Mouse (Mus musculus): ENCODE measurements around the gene Cyp2j13. TPM values are rescaled to one million over a fixed set of nuclear protein-coding genes. Genes with fewer than 3 reads are reported as not detected.
"Not testable (repeated sequence)": the region's sequence is repeated elsewhere in the genome, so short reads cannot be mapped to it uniquely, and the experiment has no call there.

Cyp2j13 gene
- polyA plus RNA-seq (2015; fragmentation: Nextera tagmentation; extraction: Ambion mirVana): 0.04 and 0.15 TPM in 2 replicates

DNA sequence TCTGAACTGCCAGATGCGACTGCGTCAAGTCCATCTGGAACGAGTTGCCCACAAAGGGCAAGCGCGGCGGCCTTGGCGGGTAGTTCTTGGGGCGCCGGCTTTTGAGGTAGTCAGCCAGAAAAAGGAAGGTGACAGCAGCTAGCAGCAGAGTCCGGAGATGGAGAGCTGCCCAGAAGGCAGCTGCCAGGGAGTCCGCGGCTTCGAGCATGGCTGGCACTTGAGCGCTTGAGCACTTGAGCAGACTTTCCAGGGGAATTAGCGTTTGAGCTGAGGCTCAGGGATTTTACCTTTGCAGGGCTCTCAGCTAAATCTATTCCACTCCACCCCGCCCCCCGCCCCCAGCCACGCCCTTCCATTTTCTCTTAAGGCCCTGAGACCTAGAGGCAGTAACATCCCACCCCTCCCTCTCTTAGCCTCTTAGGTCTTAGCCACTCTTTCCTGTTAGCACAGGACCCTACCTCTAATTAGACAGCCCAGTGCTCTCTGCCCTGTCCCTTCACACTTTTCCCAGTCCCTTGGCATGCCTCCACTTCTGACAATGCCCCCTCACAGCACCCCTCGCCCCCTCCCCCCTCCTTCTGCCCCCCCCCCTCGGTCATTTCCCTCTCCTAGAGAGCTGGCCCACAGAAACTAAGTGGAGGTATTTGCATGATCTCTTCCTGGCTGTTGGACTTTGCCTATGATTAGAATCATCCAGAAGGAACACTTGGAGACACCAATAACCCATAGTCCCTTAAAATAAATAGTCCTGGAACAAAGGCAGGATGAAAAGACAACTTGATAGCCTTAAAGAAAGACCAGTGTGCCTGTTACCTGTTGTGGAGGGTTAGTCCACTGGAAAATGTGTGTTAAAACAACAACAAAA lies at the start of gene Cyp2j13:
Gene Cyp2j13, minus strand, starts transcription at position 286 of the 865 bp plus-strand sequence.
- ATAC-seq (ENCODE audit: low FRiP score, low read depth): peak; percentile 61
- 2% methylated on average over 19 of the region's 20 CpGs for WGBS
- 0 out of 2 replicates have a peak, but pooled peaks cover 3% of the 10 kb centered on the region for H3K4me1 ChIP-seq
- no peaks in the 10 kb centered on the region for H3K36me3 ChIP-seq
- peak within 1 kb of the TSS; percentile 28 for H3K4me3 ChIP-seq
- H3K27me3 ChIP-seq: no peaks in the 10 kb centered on the region
- no peaks in the 10 kb centered on the region for H3K9me3 ChIP-seq
- H3K9ac ChIP-seq: peak within 1 kb of the TSS; percentile 45; the same call in 1 of the 2 replicates
- no peak within 1 kb of the TSS for H3K27ac ChIP-seq
- peak within 1 kb of the TSS; percentile 62 for H3K4me2 ChIP-seq (replicated peaks)

- 27% methylated on average over 2 of the region's 2 CpGs for WGBS
- H3K4me1 ChIP-seq: peaks cover 6% of the 10 kb centered on the region; the same call in 1 of the 2 replicates
- no peak overlapping the region for H3K4me3 ChIP-seq
- peak; percentile 48; the same call in 1 of the 2 replicates for ATAC-seq (ENCODE audit: low FRiP score, low read depth)
- no peak overlapping the region for H3K9ac ChIP-seq
- H3K27me3 ChIP-seq: no peaks in the 10 kb centered on the region
- H3K27ac ChIP-seq: no peak overlapping the region
- H3K36me3 ChIP-seq: no peaks in the 10 kb centered on the region
- H3K4me2 ChIP-seq (replicated peaks): no peak overlapping the region
- no peaks in the 10 kb centered on the region for H3K9me3 ChIP-seq
These were observed 19.5 kb upstream of the Cyp2j13 start for GRCm38 (mm10) chr4:96096841-96097240.

GRCm38 (mm10) chr4:96091869-96092268 lies 14.5 kb upstream of the Cyp2j13 start:
- no peak for ATAC-seq (ENCODE audit: low FRiP score, low read depth)
- Histone ChIP-seq H3K27me3 (no peaks in the 10 kb centered on the region), H3K9me3 (no peaks in the 10 kb centered on the region), H3K4me3 (no peak overlapping the region), H3K36me3 (no peaks in the 10 kb centered on the region), H3K9ac (no peak overlapping the region), H3K27ac (no peak overlapping the region), H3K4me2 (replicated peaks) (no peak overlapping the region), H3K4me1 (peaks cover 3% of the 10 kb centered on the region; the same call in 1 of the 2 replicates)

GRCm38 (mm10) chr4:96089356-96090048 lies 12.2 kb upstream of the Cyp2j13 start:
- not testable (repeated sequence) for H3K9ac ChIP-seq
- 68% methylated on average over 6 of the region's 6 CpGs for WGBS

GRCm38 (mm10) chr4:96078308-96078707 lies 962 bp upstream of the Cyp2j13 start:
- H3K9ac ChIP-seq: no peak overlapping the region
- no peaks in the 10 kb centered on the region for H3K36me3 ChIP-seq
- no peak overlapping the region for H3K27ac ChIP-seq
- no peak overlapping the region for H3K4me2 ChIP-seq (replicated peaks)
- H3K9me3 ChIP-seq: no peaks in the 10 kb centered on the region
- H3K27me3 ChIP-seq: no peaks in the 10 kb centered on the region
- ATAC-seq (ENCODE audit: low FRiP score, low read depth): no peak
- no peak overlapping the region for H3K4me3 ChIP-seq
- 0 out of 2 replicates have a peak, but pooled peaks cover 3% of the 10 kb centered on the region for H3K4me1 ChIP-seq

More at GRCm38 (mm10) chr4:96089356-96090048, 12.2 kb upstream of the Cyp2j13 start:
- H3K27ac ChIP-seq; ATAC-seq (ENCODE audit: low FRiP score, low read depth); H3K4me2 ChIP-seq (replicated peaks); H3K4me3 ChIP-seq; H3K4me1 ChIP-seq; H3K9me3 ChIP-seq; H3K27me3 ChIP-seq; H3K36me3 ChIP-seq: not testable (repeated sequence)

DNA sequence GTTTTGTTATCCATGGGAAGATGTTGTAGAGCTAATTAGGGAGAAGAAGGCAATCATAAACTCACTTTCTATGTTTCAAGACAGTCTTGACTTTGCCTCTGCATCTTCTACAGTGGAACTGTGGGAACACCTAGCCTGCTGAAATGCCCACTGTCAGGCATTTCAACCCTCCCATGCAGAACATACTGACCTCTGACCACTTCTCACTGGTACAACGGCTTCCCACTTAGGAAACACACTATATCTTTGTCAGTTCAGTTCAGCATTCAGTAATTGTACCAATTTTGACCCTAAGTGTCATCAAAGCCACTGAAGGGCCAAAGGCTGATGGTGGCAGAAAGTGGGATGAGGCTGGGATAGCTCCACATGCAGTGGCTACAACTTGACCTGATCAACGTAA lies 15.3 kb downstream of the Cyp2j13 start:
- H3K9ac ChIP-seq: no peak overlapping the region
- WGBS: 85% methylated on average over 2 of the region's 2 CpGs

GRCm38 (mm10) chr4:96060106-96060505 lies 17.2 kb downstream of the Cyp2j13 start:
- H3K4me1 ChIP-seq: no peaks in the 10 kb centered on the region
- no peaks in the 10 kb centered on the region for H3K36me3 ChIP-seq
- ATAC-seq (ENCODE audit: low FRiP score, low read depth): no peak
- H3K9me3 ChIP-seq: no peaks in the 10 kb centered on the region
- no peak overlapping the region for H3K27ac ChIP-seq
- H3K4me3 ChIP-seq: no peak overlapping the region
- 89% methylated on average over 2 of the region's 2 CpGs for WGBS
- H3K4me2 ChIP-seq (replicated peaks): no peak overlapping the region
- no peak overlapping the region for H3K9ac ChIP-seq
- H3K27me3 ChIP-seq: no peaks in the 10 kb centered on the region

More for the DNA sequence above, 15.3 kb downstream of the Cyp2j13 start:
- Histone ChIP-seq H3K9me3 (no peaks in the 10 kb centered on the region), H3K4me3 (no peak overlapping the region), H3K27me3 (no peaks in the 10 kb centered on the region), H3K27ac (no peak overlapping the region), H3K36me3 (no peaks in the 10 kb centered on the region), H3K4me1 (no peaks in the 10 kb centered on the region), H3K4me2 (replicated peaks) (no peak overlapping the region)
- ATAC-seq (ENCODE audit: low FRiP score, low read depth): no peak

GRCm38 (mm10) chr4:96028412-96028811 lies 48.9 kb downstream of the Cyp2j13 start:
- ATAC-seq (ENCODE audit: low FRiP score, low read depth): no peak
- H3K27ac ChIP-seq: no peak overlapping the region
- no peaks in the 10 kb centered on the region for H3K4me1 ChIP-seq
- 78% methylated on average over 1 of the region's 1 CpGs for WGBS
- H3K36me3 ChIP-seq: no peaks in the 10 kb centered on the region
- H3K9ac ChIP-seq: no peak overlapping the region
- no peak overlapping the region for H3K4me2 ChIP-seq (replicated peaks)
- H3K4me3 ChIP-seq: no peak overlapping the region
- H3K9me3 ChIP-seq: no peaks in the 10 kb centered on the region
- H3K27me3 ChIP-seq: no peaks in the 10 kb centered on the region

DNA sequence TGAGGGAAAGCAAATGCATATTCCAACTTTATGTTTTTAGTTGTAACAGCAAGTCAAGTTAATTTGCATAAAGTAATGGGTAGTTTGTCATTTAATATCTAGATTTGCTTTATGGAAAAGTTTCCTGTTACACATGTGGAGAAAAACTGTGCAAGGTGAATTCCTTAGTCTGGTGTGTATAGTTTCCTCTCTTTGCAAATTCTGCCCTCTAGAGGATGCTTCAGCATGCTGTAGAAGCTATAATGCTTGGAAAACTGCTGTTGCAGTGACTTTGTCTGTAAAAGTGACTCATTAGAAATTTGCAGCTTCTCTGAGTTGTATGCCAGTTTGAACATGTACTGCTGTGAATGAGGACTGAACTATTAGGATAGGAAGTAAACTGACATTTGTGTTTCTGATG lies 54.5 kb downstream of the Cyp2j13 start:
- no peaks in the 10 kb centered on the region for H3K27me3 ChIP-seq
- no peak overlapping the region for H3K4me2 ChIP-seq (replicated peaks)
- H3K36me3 ChIP-seq: 0 out of 2 replicates have a peak, but pooled peaks cover 5% of the 10 kb centered on the region
- no peaks in the 10 kb centered on the region for H3K4me1 ChIP-seq
- H3K4me3 ChIP-seq: no peak overlapping the region
- no peak overlapping the region for H3K9ac ChIP-seq
- no peaks in the 10 kb centered on the region for H3K9me3 ChIP-seq
- ATAC-seq (ENCODE audit: low FRiP score, low read depth): no peak; the same call in 1 of the 2 replicates
- H3K27ac ChIP-seq: no peak overlapping the region

DNA sequence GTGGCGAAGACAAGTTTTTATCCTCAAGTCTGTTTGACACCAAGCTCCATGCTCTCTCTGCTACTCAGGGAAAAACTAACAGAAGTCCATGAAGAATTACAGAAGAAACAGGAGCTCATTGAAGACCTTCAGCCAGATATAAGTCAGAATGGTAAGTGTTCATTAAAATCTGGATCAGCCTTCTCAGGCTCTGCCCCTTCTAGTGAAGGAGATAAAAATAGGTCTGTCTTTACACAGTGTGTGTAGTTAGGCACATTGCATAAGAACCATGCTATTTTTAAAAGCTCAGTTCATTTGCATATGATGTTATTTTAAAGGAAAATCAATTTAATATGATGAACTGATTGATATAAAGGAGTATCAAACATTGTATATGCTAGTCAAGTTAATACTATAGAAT lies 60.5 kb downstream of the Cyp2j13 start:
- no peaks in the 10 kb centered on the region for H3K27me3 ChIP-seq
- no peak overlapping the region for H3K9ac ChIP-seq
- no peak for ATAC-seq (ENCODE audit: low FRiP score, low read depth)
- H3K4me1 ChIP-seq: no peaks in the 10 kb centered on the region
- no peaks in the 10 kb centered on the region for H3K36me3 ChIP-seq
- no peak overlapping the region for H3K4me2 ChIP-seq (replicated peaks)
- 86% methylated on average over 1 of the region's 1 CpGs for WGBS
- no peak overlapping the region for H3K27ac ChIP-seq
- H3K4me3 ChIP-seq: no peak overlapping the region
- no peaks in the 10 kb centered on the region for H3K9me3 ChIP-seq

- not testable (repeated sequence) for H3K9me3 ChIP-seq; H3K4me3 ChIP-seq; H3K4me2 ChIP-seq (replicated peaks); H3K36me3 ChIP-seq; H3K27ac ChIP-seq; H3K9ac ChIP-seq; H3K27me3 ChIP-seq; ATAC-seq (ENCODE audit: low FRiP score, low read depth); H3K4me1 ChIP-seq
- 96% methylated on average over 17 of the region's 17 CpGs for WGBS
These were observed 95.1 kb downstream of the Cyp2j13 start for GRCm38 (mm10) chr4:95982221-95982620.
